Mouse (Mus musculus) spleen, adult 2 months (tissue): ENCODE data around the gene U2surp.

Experiments used
- CTCF ChIP-seq: fragments of 200-500 bp; IDR thresholded peaks from 2 replicates; pipeline ENCODE4 v1.5.1; 2011; ENCODE audit warnings: mild to moderate bottlenecking, inconsistent platforms; ENCODE audit not compliant: insufficient read depth, insufficient read length, insufficient replicate concordance; ENCODE audit errors: extremely low read depth
- POLR2A ChIP-seq: fragments of 200-500 bp; IDR thresholded peaks from 2 replicates; pipeline ENCODE4 v1.6.1; 2011; ENCODE audit warnings: low read depth, low read length, inconsistent platforms

DNA sequence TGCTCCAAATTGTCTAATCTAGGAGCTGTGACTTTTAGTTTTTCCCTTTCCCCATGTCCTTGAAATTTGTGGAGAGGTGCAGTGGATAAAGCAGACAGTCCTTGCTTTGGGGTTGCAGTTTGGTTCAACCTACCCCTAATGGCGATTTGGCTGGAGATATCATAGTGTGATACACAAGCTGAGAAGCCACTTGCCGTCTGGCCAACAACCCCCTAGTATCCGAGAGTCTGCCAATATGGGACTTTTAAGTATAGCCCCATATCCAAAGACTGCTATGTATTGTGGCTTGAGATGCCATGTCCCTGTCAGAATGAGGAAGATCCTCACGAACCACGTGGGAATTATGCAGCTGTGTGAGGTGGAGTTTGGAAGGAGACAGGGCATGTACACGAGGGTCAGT lies 13.6 kb upstream of the U2surp start:
- TF ChIP-seq CTCF (no peak), POLR2A (no peak)
